Mouse (Mus musculus): Measurements from ENCODE around the gene Ptpn21. TPM values are rescaled to one million over a fixed set of nuclear protein-coding genes. Genes with fewer than 3 reads are reported as not detected.

Ptpn21 gene
- polyA plus RNA-seq, 1 experiment from 2014 or later, result 6.9 TPM

GRCm38 (mm10) chr12:98628260-98628970, 108.8 kb downstream of the Ptpn21 start:
- peak overlapping the region; percentile 83 for H3K4me3 ChIP-seq (replicated peaks)
- no peaks in the 10 kb centered on the region for H3K27me3 ChIP-seq
- H3K36me3 ChIP-seq, result peaks cover 12% of the 10 kb centered on the region
- H3K4me1 ChIP-seq (replicated peaks), result peaks cover 17% of the 10 kb centered on the region
- peaks cover 3% of the 10 kb centered on the region; the same call in 1 of the 2 replicates for H3K9me3 ChIP-seq
- peak; percentile 95 for ATAC-seq
- H3K4me2 ChIP-seq (replicated peaks), result peak overlapping the region; percentile 73
- peak overlapping the region; percentile 82 for H3K9ac ChIP-seq (replicated peaks)
- peak overlapping the region; percentile 60 for H3K27ac ChIP-seq
- WGBS, result 2% methylated on average over 16 of the region's 16 CpGs

- peaks cover 6% of the 10 kb centered on the region for H3K36me3 ChIP-seq
- whole genome bisulfite sequencing, result 5% methylated on average over 32 of the region's 32 CpGs
- H3K4me2 ChIP-seq (replicated peaks), result peak within 1 kb of the TSS; percentile 73
- ATAC-seq, result peak; percentile 93
- H3K9me3 ChIP-seq, result peaks cover 3% of the 10 kb centered on the region; the same call in 1 of the 2 replicates
- H3K27ac ChIP-seq, result peak within 1 kb of the TSS; percentile 60
- no peaks in the 10 kb centered on the region for H3K27me3 ChIP-seq
- peak within 1 kb of the TSS; percentile 82 for H3K9ac ChIP-seq (replicated peaks)
- H3K4me3 ChIP-seq (replicated peaks), result peak within 1 kb of the TSS; percentile 83
- H3K4me1 ChIP-seq (replicated peaks), result peaks cover 17% of the 10 kb centered on the region
Measured at GRCm38 (mm10) chr12:98627392-98628259, 109.6 kb downstream of the Ptpn21 start, which contains the start of gene Spata7. Gene Spata7, plus strand, starts transcription at chr12:98628157.

Other genes starting within 250 kb of the Ptpn21 start
- 51.8 and 53.9 TPM in 2 replicates for gene Kcnk10, start 159.1 kb downstream of the Ptpn21 start, polyA plus RNA-seq (2015; fragmentation: Nextera tagmentation; extraction: Ambion mirVana)
- 29.9 and 31.9 TPM in 2 replicates for gene Spata7, start 109.2 kb downstream of the Ptpn21 start, polyA plus RNA-seq (2015; fragmentation: Nextera tagmentation; extraction: Ambion mirVana)
- gene Zc3h14, start 9.6 kb upstream of the Ptpn21 start, polyA plus RNA-seq (2015; fragmentation: Nextera tagmentation; extraction: Ambion mirVana), result 116 and 124 TPM in 2 replicates
- gene Eml5, start 164.1 kb upstream of the Ptpn21 start, polyA plus RNA-seq (2015; fragmentation: Nextera tagmentation; extraction: Ambion mirVana), result 30.5 and 32.9 TPM in 2 replicates
- gene Ttc8, start 183.2 kb upstream of the Ptpn21 start, polyA plus RNA-seq (2015; fragmentation: Nextera tagmentation; extraction: Ambion mirVana), result 39.1 and 40.9 TPM in 2 replicates